Mouse (Mus musculus): Measurements from ENCODE around the gene Dnajb3.

GRCm38 (mm10) chr1:88234646-88235045 lies 29.1 kb upstream of the Dnajb3 start:
- TF ChIP-seq POLR2AphosphoS2 (IDR thresholded peaks at IDR 0.05; ENCODE audit: insufficient read length, low read depth) (no peak), E2F4 (IDR thresholded peaks at IDR 0.05; ENCODE audit: insufficient read depth) (no peak), MYOG (IDR thresholded peaks at IDR 0.05; ENCODE audit: control insufficient read depth in 1 of 3, insufficient read depth in 1 of 3, insufficient read length in 2 of 3, low read depth in 2 of 3) (no peak), TCF12 (IDR thresholded peaks at IDR 0.05; ENCODE audit: insufficient read depth, poor library complexity, severe bottlenecking) (no peak), MAX (IDR thresholded peaks at IDR 0.05; ENCODE audit: low read depth) (no peak), POLR2A (IDR thresholded peaks at IDR 0.05; ENCODE audit: insufficient read length, low read depth) (no peak), REST (IDR thresholded peaks at IDR 0.05; ENCODE audit: insufficient read depth, insufficient read length) (no peak), USF1 (IDR thresholded peaks at IDR 0.05; ENCODE audit: low read depth) (no peak)
